Mouse (Mus musculus) heart, embryonic 11.5 days (tissue): ENCODE results near the gene Mrpl43. TPM values are rescaled to one million over a fixed set of nuclear protein-coding genes. Genes with fewer than 3 reads are reported as not detected.
"Not testable (repeated sequence)": the region's sequence is repeated elsewhere in the genome, so short reads cannot be mapped to it uniquely, and the experiment has no call there.

Source experiments
- ATAC-seq: fragments of 200-750 bp; cut with Nextera tagmentation; replicated peaks from 2 replicates; pipeline ENCODE4 v1.8.0; 2017; ENCODE audit warnings: moderate library complexity; ENCODE audit not compliant: insufficient number of reproducible peaks, low FRiP score, low TSS enrichment
- H3K27ac ChIP-seq: fragments of 300-500 bp; sonication (generic); 2 replicates; pipeline ENCODE4 v1.5.1; 2014; ENCODE audit warnings: mild to moderate bottlenecking, low read depth, low read length
- H3K27me3 ChIP-seq: fragments of 300-500 bp; sonication (generic); 2 replicates; pipeline ENCODE4 v1.6.1; 2014; ENCODE audit warnings: mild to moderate bottlenecking, low read length, mixed read lengths; ENCODE audit not compliant: control insufficient read depth, insufficient read depth
- H3K36me3 ChIP-seq: fragments of 300-500 bp; sonication (generic); 2 replicates; pipeline ENCODE4 v1.6.1; 2014; ENCODE audit warnings: mild to moderate bottlenecking, low read length, moderate library complexity, mixed read lengths; ENCODE audit not compliant: control insufficient read depth, insufficient read depth
- H3K4me1 ChIP-seq: fragments of 300-500 bp; sonication (generic); 2 replicates; pipeline ENCODE4 v1.6.1; 2014; ENCODE audit warnings: low read length; ENCODE audit not compliant: control insufficient read depth, insufficient read depth
- H3K4me2 ChIP-seq: fragments of 300-500 bp; sonication (generic); 2 replicates; pipeline ENCODE4 v1.6.1; 2014; ENCODE audit warnings: mild to moderate bottlenecking, moderate library complexity
- H3K4me3 ChIP-seq: fragments of 300-500 bp; sonication (generic); 2 replicates; pipeline ENCODE4 v1.5.1; 2014; ENCODE audit warnings: low read depth, low read length
- H3K9ac ChIP-seq: fragments of 300-500 bp; sonication (generic); 2 replicates; pipeline ENCODE4 v1.6.1; 2014; ENCODE audit warnings: mild to moderate bottlenecking, low read depth, low read length, moderate library complexity
- H3K9me3 ChIP-seq: fragments of 300-500 bp; sonication (generic); replicated peaks from 2 replicates; pipeline ENCODE4 v1.6.1; 2016; ENCODE audit warnings: low read length; ENCODE audit not compliant: control insufficient read depth
- WGBS: fragments of 180-500 bp; shearing (Covaris S2); extraction: QIAGEN DNeasy Blood & Tissue Kit; methylation state at CpG from one replicate; pipeline ENCODE4 v1.1.7; 2014; ENCODE audit not compliant: insufficient replicate concordance; 5-methylcytosine and 5-hydroxymethylcytosine counted together
- polyA plus RNA-seq: library from polyadenylated mRNA; unstranded; fragments of >200 nt; fragmentation: Nextera tagmentation; extraction: Ambion mirVana; gene quantifications from 2 replicates; pipeline ENCODE4 v1.2.1, GENCODE M21; 2014

The Mrpl43 gene
- polyA plus RNA-seq, 1 experiment from 2014 or later, result 63.0 TPM

DNA sequence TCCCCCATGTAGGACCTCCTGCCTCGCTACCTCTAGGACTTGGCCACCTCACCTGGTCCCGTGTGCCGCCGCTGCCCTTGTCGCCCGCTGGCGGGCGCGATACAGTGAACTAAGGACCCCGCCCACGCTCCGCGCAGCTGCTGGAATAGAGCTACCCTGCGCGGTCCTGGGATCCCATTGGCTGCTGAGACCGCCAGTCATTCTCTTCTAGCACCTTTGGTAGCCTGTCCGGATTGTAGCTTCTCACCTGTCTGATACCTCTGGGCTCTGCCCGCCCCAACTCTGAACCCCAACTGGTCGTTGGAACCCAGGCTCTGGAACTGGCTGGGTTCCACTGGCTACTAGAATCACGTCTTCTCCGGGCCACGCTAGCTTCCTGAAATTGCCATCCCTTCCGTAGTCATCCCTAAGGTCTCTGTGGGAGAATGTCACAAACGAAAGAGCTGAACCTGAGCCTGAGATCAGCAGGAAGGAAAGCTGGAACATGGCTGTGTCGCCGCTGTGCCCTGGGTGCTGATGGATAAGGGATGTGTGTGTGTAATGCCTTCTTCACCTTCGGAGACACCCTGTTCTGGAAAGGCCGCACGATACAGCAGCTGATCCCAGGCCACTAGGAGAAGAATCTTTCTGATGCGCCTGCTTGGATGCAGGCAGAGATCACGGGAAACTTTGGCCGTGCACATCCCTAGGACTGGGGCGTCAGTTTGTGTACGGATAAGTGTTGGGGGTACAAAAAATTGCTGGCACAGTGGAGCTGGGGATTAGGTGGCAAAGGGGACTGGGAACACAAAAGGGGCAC, 40.5 kb upstream of the Mrpl43 start:
- H3K36me3 ChIP-seq, result no peaks in the 10 kb centered on the region

DNA sequence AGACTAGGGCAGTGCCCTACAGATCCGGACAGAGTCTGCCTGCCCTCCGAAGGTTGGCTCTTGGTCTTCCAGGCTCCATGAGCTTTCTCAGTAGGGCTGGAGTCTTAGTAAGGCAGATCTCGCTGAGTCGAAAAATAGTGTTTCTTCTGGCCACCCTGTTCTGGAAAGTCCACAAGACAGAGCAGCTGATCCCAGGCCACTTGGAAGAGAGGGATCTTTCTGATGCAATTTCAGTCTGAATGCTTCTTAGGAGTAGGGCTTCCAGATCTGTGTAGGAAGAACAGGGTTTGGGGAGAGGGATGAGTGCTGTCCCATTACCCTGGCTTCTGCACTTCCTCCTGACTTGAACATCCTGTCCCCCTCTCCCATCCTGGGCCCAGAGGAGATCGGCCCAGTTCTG, 39.4 kb upstream of the Mrpl43 start, which contains the start of gene Pdzd7:
Gene Pdzd7 (minus strand): TSS at position 67 of the 400 bp plus-strand sequence.
- Histone ChIP-seq H3K36me3 (no peaks in the 10 kb centered on the region), H3K27me3 (peaks cover 45% of the 10 kb centered on the region), H3K9ac (peak within 1 kb of the TSS; percentile 74; the same call in 1 of the 2 replicates), H3K27ac (no peak within 1 kb of the TSS), H3K4me2 (peak within 1 kb of the TSS; percentile 84), H3K4me1 (peaks cover 14% of the 10 kb centered on the region), H3K4me3 (peak within 1 kb of the TSS; percentile 57), H3K9me3 (no peaks in the 10 kb centered on the region)
- no peak for ATAC-seq
- WGBS, result 67% methylated on average over 5 of the region's 5 CpGs

More for the DNA sequence above, 40.5 kb upstream of the Mrpl43 start:
- peak overlapping the region; percentile 74 for H3K9ac ChIP-seq
- peaks cover 14% of the 10 kb centered on the region for H3K4me1 ChIP-seq
- ATAC-seq, result 0 out of 2 replicates have a peak, but pooled peaks have one; percentile 33
- H3K27me3 ChIP-seq, result peaks cover 37% of the 10 kb centered on the region
- 3% methylated on average over 34 of the region's 34 CpGs for WGBS
- H3K4me2 ChIP-seq, result peak overlapping the region; percentile 84
- no peaks in the 10 kb centered on the region for H3K9me3 ChIP-seq
- H3K27ac ChIP-seq, result peak overlapping the region; percentile 78
- H3K4me3 ChIP-seq, result peak overlapping the region; percentile 57

DNA sequence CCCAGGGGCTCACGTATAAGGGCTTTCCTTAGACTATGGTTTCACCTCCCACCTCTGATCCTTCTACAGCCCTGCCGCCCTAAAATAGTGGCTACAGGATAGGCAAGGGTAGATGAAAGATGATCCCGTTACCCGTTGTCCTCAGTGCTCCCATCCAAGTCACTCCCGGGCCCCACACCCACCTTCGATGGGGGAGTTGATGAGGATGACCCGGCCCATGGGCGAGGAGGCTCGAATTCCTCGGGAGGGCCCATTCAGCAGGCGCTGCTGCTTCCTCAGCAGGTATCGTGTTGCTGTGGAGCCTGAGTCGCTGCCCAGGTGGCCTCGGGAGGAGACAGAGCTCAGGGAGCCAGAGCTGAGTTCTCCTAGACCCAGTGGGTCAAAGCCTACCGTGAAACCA, 39.0 kb upstream of the Mrpl43 start:
- Histone ChIP-seq H3K4me2 (no peak overlapping the region), H3K27ac (no peak overlapping the region), H3K9ac (no peak overlapping the region), H3K27me3 (peaks cover 49% of the 10 kb centered on the region), H3K9me3 (no peaks in the 10 kb centered on the region), H3K4me3 (no peak overlapping the region), H3K4me1 (peaks cover 14% of the 10 kb centered on the region), H3K36me3 (no peaks in the 10 kb centered on the region)
- WGBS, result 37% methylated on average over 15 of the region's 15 CpGs
- no peak for ATAC-seq

DNA sequence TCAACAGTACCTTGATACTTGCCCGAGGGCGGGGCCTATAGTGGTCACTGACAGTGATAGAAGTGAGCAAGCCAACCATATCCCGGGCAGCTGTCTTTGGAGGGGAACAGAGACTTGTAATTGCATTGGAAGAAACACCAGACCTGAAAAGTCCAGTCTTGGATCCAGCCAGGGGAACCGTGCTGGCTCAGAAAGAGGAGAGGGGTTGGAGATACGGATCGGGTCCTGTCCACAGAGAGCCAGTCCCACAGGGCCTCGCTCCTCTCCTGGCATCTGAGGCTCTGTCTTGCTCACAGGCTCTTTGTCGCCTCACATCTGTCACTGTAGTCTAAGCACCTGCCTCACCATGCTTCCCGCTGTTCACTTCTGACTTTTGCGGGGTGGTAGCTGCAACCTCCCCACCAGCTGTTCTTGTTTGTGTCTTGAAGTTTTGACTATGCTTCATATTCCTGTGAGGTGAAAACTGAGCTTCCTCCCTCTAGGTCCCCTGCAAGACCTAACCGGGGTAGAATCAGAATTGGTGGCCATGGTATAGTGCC, 38.2 kb upstream of the Mrpl43 start:
- Histone ChIP-seq H3K27ac (no peak overlapping the region), H3K4me1 (peaks cover 14% of the 10 kb centered on the region), H3K9me3 (no peaks in the 10 kb centered on the region), H3K9ac (no peak overlapping the region), H3K4me2 (no peak overlapping the region), H3K4me3 (no peak overlapping the region), H3K27me3 (peaks cover 57% of the 10 kb centered on the region), H3K36me3 (no peaks in the 10 kb centered on the region)
- ATAC-seq, result no peak
- WGBS, result 55% methylated on average over 11 of the region's 11 CpGs

DNA sequence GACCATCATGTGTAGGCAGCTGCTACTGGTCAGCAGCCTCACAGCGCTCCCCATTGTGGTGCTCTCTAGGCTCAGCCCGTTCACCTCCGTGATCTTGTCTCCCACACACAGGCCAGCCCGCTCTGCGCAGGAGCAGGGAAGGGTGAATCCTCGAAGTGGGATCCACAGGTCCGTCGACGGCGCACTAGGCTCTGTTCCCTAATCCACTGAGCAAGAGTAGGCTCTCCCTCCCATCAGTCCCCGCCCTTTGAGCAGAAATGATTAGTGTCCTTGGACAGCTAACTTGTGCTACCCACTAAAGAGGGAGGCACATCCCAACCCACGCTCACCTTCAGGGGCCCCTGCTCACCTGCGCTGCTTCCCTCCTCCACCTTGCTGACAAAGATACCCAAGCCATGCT, 34.0 kb upstream of the Mrpl43 start:
- no peak overlapping the region for H3K4me2 ChIP-seq
- WGBS, result 39% methylated on average over 13 of the region's 13 CpGs
- no peaks in the 10 kb centered on the region for H3K36me3 ChIP-seq
- no peak overlapping the region for H3K27ac ChIP-seq
- H3K9ac ChIP-seq, result no peak overlapping the region
- H3K4me1 ChIP-seq, result no peaks in the 10 kb centered on the region
- ATAC-seq, result no peak
- peaks cover 57% of the 10 kb centered on the region for H3K27me3 ChIP-seq
- H3K9me3 ChIP-seq, result no peaks in the 10 kb centered on the region
- no peak overlapping the region for H3K4me3 ChIP-seq

DNA sequence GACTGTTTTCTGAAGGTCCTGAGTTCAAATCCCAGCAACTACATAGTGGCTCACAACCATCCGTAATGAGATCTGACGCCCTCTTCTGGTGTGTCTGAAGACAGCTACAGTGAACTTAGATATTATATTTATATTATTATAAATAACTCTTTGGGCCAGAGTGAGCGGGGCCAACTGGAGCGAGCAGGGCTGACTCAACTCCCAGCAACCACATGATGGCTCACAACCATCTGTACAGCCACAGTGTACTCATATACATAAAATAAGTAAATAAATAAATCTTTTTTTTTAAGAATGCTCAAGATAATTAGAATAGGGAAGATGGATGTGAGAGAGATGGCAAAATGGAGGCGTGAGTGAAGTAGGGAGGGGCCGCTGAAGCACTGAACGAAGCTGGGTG, 32.0 kb upstream of the Mrpl43 start:
- WGBS, result 86% methylated on average over 7 of the region's 7 CpGs
- not testable (repeated sequence) for H3K9me3 ChIP-seq, H3K27ac ChIP-seq, H3K4me3 ChIP-seq, ATAC-seq, H3K36me3 ChIP-seq, H3K4me2 ChIP-seq, H3K9ac ChIP-seq, H3K4me1 ChIP-seq
- H3K27me3 ChIP-seq, result peaks cover 39% of the 10 kb centered on the region

DNA sequence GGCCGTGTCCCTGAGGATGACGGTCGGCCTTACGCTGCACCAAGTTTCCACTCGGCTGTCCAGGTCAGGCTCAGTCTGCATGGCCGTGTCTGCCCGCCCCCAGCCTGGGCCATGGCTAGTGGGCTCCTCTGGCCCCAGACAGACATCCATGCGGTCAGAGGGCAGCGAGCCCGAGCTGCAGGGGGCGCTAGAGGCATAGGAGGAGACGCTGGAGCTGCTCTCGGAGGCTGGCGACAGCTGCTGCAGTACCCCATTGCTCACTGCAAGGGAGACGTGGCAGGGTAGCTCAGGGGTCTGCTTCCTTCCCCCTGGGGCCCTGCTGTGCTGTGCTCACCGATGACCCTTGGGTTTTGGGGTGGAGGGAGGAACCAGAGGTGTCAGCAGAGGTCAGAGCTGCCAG, 30.6 kb upstream of the Mrpl43 start:
- no peak overlapping the region for H3K4me3 ChIP-seq
- H3K4me2 ChIP-seq, result no peak overlapping the region
- 31% methylated on average over 16 of the region's 16 CpGs for WGBS
- ATAC-seq, result 0 out of 2 replicates have a peak, but pooled peaks have one; percentile 8
- no peaks in the 10 kb centered on the region for H3K9me3 ChIP-seq
- peaks cover 6% of the 10 kb centered on the region for H3K4me1 ChIP-seq
- H3K27ac ChIP-seq, result no peak overlapping the region
- H3K27me3 ChIP-seq, result peaks cover 35% of the 10 kb centered on the region
- H3K9ac ChIP-seq, result no peak overlapping the region
- H3K36me3 ChIP-seq, result no peaks in the 10 kb centered on the region

DNA sequence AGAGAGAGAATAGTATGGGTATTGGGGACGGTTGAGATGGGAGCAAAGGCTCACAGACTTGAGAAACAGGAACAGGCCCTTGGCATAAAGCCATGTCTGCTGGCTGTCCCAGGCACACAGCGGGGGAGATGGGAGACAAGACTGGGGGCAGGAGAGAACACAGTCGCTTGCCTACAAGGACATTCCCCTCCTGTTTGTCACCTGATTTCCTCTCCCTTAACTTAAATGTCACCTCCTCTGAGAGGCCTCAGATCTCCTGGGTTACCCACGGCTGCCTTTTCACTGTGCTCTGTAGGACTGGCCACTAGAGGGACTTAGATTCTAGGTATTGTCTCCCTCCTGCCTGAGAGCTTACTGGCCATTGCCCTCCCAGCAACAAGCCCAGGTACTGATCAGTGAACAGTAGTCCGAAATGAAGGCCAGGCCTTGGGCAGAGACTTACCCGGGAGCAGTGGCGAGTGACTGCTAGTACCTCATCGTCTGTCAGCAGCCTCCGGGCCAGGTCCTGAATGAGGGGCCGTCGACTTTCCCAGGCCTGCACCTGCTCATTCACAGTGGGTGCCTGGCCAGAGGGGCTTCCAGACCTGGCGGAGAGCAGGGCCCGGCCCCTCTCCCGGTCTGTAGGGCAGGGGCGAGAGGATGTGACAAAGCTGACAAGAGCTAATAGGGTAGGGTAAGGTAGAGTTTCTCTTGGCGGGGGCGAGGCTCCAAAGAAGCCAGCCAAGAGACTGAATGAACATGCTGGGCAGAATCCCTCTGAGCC, 26.5 kb upstream of the Mrpl43 start:
- H3K27ac ChIP-seq, result no peak overlapping the region
- H3K9ac ChIP-seq, result no peak overlapping the region
- H3K36me3 ChIP-seq, result no peaks in the 10 kb centered on the region; the same call in 1 of the 2 replicates
- H3K4me3 ChIP-seq, result no peak overlapping the region
- peaks cover 8% of the 10 kb centered on the region; the same call in 1 of the 2 replicates for H3K27me3 ChIP-seq
- no peak overlapping the region for H3K4me2 ChIP-seq
- WGBS, result 50% methylated on average over 17 of the region's 17 CpGs
- ATAC-seq, result no peak
- H3K4me1 ChIP-seq, result peaks cover 15% of the 10 kb centered on the region
- H3K9me3 ChIP-seq, result no peaks in the 10 kb centered on the region
